Mouse (Mus musculus): ENCODE data around the gene Rgs16. TPM values are rescaled to one million over a fixed set of nuclear protein-coding genes. Genes with fewer than 3 reads are reported as not detected.

The Rgs16 gene
- polyA plus RNA-seq, 1 experiment from 2014 or later: 0.34 TPM

- Histone ChIP-seq H3K36me3 (ENCODE audit: insufficient read depth) (no peaks in the 10 kb centered on the region), H3K4me3 (ENCODE audit: low read depth, low read length) (no peak overlapping the region), H3K27me3 (ENCODE audit: insufficient read depth, low read length) (peaks cover 27% of the 10 kb centered on the region), H3K9me3 (ENCODE audit: low read depth, low read length) (no peaks in the 10 kb centered on the region), H3K4me2 (no peak overlapping the region), H3K27ac (ENCODE audit: low read depth) (no peak overlapping the region), H3K4me1 (ENCODE audit: insufficient read depth) (no peaks in the 10 kb centered on the region), H3K9ac (no peak overlapping the region)
- ATAC-seq (ENCODE audit: insufficient read depth) (no peak), DNase-seq (peak; percentile 90)
- peak; percentile 92 for TF ChIP-seq CTCF (IDR thresholded peaks at IDR 0.05; ENCODE audit: low read depth)
- 46% methylated on average over 11 of the region's 11 CpGs for WGBS
These were observed 2.4 kb downstream of the Rgs16 start for GRCm38 (mm10) chr1:153742374-153743155.

GRCm38 (mm10) chr1:153746119-153746670, 6.0 kb downstream of the Rgs16 start:
- H3K36me3 ChIP-seq (ENCODE audit: insufficient read depth): no peaks in the 10 kb centered on the region
- 0 out of 2 replicates have a peak, but pooled peaks cover 7% of the 10 kb centered on the region for H3K4me1 ChIP-seq (ENCODE audit: insufficient read depth)
- H3K9me3 ChIP-seq (ENCODE audit: low read depth, low read length): no peaks in the 10 kb centered on the region
- no peak overlapping the region for H3K4me3 ChIP-seq (ENCODE audit: low read depth, low read length)
- ATAC-seq (ENCODE audit: insufficient read depth) (no peak), DNase-seq (no peak)
- no peak overlapping the region for H3K9ac ChIP-seq
- H3K27ac ChIP-seq (ENCODE audit: low read depth): no peak overlapping the region
- H3K4me2 ChIP-seq: no peak overlapping the region
- TF ChIP-seq CTCF (IDR thresholded peaks at IDR 0.05; ENCODE audit: low read depth): no peak
- WGBS: 76% methylated on average over 14 of the region's 14 CpGs
- H3K27me3 ChIP-seq (ENCODE audit: insufficient read depth, low read length): no peaks in the 10 kb centered on the region; the same call in 1 of the 2 replicates

GRCm38 (mm10) chr1:153746728-153747127, 6.6 kb downstream of the Rgs16 start:
- 3% methylated on average over 12 of the region's 12 CpGs for WGBS
- ATAC-seq (ENCODE audit: insufficient read depth): no peak; the same call in 1 of the 2 replicates
- 0 out of 2 replicates have a peak, but pooled peaks cover 8% of the 10 kb centered on the region for H3K4me1 ChIP-seq (ENCODE audit: insufficient read depth)

GRCm38 (mm10) chr1:153747861-153748530, 7.8 kb downstream of the Rgs16 start:
- DNase-seq (peak; percentile 73), ATAC-seq (ENCODE audit: insufficient read depth) (peak; percentile 13; the same call in 1 of the 2 replicates)
- Histone ChIP-seq H3K27me3 (ENCODE audit: insufficient read depth, low read length) (no peaks in the 10 kb centered on the region), H3K36me3 (ENCODE audit: insufficient read depth) (no peaks in the 10 kb centered on the region), H3K9me3 (ENCODE audit: low read depth, low read length) (no peaks in the 10 kb centered on the region), H3K4me1 (ENCODE audit: insufficient read depth) (0 out of 2 replicates have a peak, but pooled peaks cover 14% of the 10 kb centered on the region), H3K4me2 (peak overlapping the region; percentile 60), H3K9ac (no peak overlapping the region), H3K4me3 (ENCODE audit: low read depth, low read length) (no peak overlapping the region), H3K27ac (ENCODE audit: low read depth) (peak overlapping the region; percentile 6)
- no peak for TF ChIP-seq CTCF (IDR thresholded peaks at IDR 0.05; ENCODE audit: low read depth)
- 33% methylated on average over 12 of the region's 12 CpGs for WGBS

More at GRCm38 (mm10) chr1:153746728-153747127, 6.6 kb downstream of the Rgs16 start:
- Histone ChIP-seq H3K36me3 (ENCODE audit: insufficient read depth) (no peaks in the 10 kb centered on the region), H3K27me3 (ENCODE audit: insufficient read depth, low read length) (no peaks in the 10 kb centered on the region; the same call in 1 of the 2 replicates), H3K9ac (no peak overlapping the region), H3K27ac (ENCODE audit: low read depth) (no peak overlapping the region), H3K9me3 (ENCODE audit: low read depth, low read length) (no peaks in the 10 kb centered on the region), H3K4me3 (ENCODE audit: low read depth, low read length) (no peak overlapping the region), H3K4me2 (no peak overlapping the region)
- peak; percentile 91 for DNase-seq
- peak; percentile 91 for TF ChIP-seq CTCF (IDR thresholded peaks at IDR 0.05; ENCODE audit: low read depth)

- DNase-seq: peak; percentile 86
- peak; percentile 18; the same call in 1 of the 2 replicates for ATAC-seq (ENCODE audit: insufficient read depth)
- Histone ChIP-seq H3K27ac (ENCODE audit: low read depth) (peak overlapping the region; percentile 47; the same call in 1 of the 2 replicates), H3K4me3 (ENCODE audit: low read depth, low read length) (peak overlapping the region; percentile 27; the same call in 1 of the 2 replicates), H3K4me2 (peak overlapping the region; percentile 60), H3K4me1 (ENCODE audit: insufficient read depth) (0 out of 2 replicates have a peak, but pooled peaks cover 14% of the 10 kb centered on the region), H3K9me3 (ENCODE audit: low read depth, low read length) (no peaks in the 10 kb centered on the region), H3K36me3 (ENCODE audit: insufficient read depth) (no peaks in the 10 kb centered on the region), H3K9ac (no peak overlapping the region), H3K27me3 (ENCODE audit: insufficient read depth, low read length) (no peaks in the 10 kb centered on the region)
- TF ChIP-seq CTCF (IDR thresholded peaks at IDR 0.05; ENCODE audit: low read depth): no peak
- 7% methylated on average over 1 of the region's 1 CpGs for WGBS
These were observed 8.4 kb downstream of the Rgs16 start for GRCm38 (mm10) chr1:153748549-153748948.

GRCm38 (mm10) chr1:153749211-153749801, 9.2 kb downstream of the Rgs16 start, which contains the start of gene Rnasel:
TSS of gene Rnasel (plus strand) at chr1:153749426.
- H3K4me2 ChIP-seq: peak within 1 kb of the TSS; percentile 60
- ATAC-seq (ENCODE audit: insufficient read depth) (peak; percentile 45), DNase-seq (peak; percentile 93)
- peak within 1 kb of the TSS; percentile 47 for H3K27ac ChIP-seq (ENCODE audit: low read depth)
- no peaks in the 10 kb centered on the region for H3K36me3 ChIP-seq (ENCODE audit: insufficient read depth)
- no peaks in the 10 kb centered on the region for H3K9me3 ChIP-seq (ENCODE audit: low read depth, low read length)
- WGBS: 2% methylated on average over 18 of the region's 18 CpGs
- H3K4me3 ChIP-seq (ENCODE audit: low read depth, low read length): peak within 1 kb of the TSS; percentile 27
- TF ChIP-seq CTCF (IDR thresholded peaks at IDR 0.05; ENCODE audit: low read depth): peak; percentile 83
- H3K27me3 ChIP-seq (ENCODE audit: insufficient read depth, low read length): no peaks in the 10 kb centered on the region
- peaks cover 14% of the 10 kb centered on the region; the same call in 1 of the 2 replicates for H3K4me1 ChIP-seq (ENCODE audit: insufficient read depth)
- peak within 1 kb of the TSS; percentile 59 for H3K9ac ChIP-seq
